Mouse (Mus musculus) testis, adult 2 months (tissue): ENCODE measurements at regions not wholly inside any gene's neighbourhood (a gene's known extent, or its start where the extent isn't known, plus 50 kb on each side); places are given as distances from the start of the nearest gene placed in this dataset.

Experiments used
- H3K27ac ChIP-seq: fragments of 200-500 bp; 2 replicates; pipeline ENCODE4 v1.5.1; 2012; ENCODE audit warnings: low read depth, low read length; ENCODE audit not compliant: control insufficient read depth, insufficient read depth
- H3K27me3 ChIP-seq: fragments of 200-500 bp; 2 replicates; pipeline ENCODE4 v1.6.1; 2012; ENCODE audit warnings: mild to moderate bottlenecking, low read length, moderate library complexity; ENCODE audit not compliant: control insufficient read depth, insufficient read depth
- H3K36me3 ChIP-seq: fragments of 200-500 bp; 2 replicates; pipeline ENCODE4 v1.6.1; 2012; ENCODE audit warnings: mild to moderate bottlenecking, low read length; ENCODE audit not compliant: control insufficient read depth, insufficient read depth
- H3K4me1 ChIP-seq: fragments of 200-500 bp; 2 replicates; pipeline ENCODE4 v1.6.1; 2012; ENCODE audit warnings: low read length; ENCODE audit not compliant: control insufficient read depth, insufficient read depth
- H3K4me3 ChIP-seq: fragments of 200-500 bp; 2 replicates; pipeline ENCODE4 v1.5.1; 2012; ENCODE audit warnings: low read depth, mild to moderate bottlenecking, low read length, moderate library complexity, mixed read lengths; ENCODE audit not compliant: control insufficient read depth
- CTCF ChIP-seq: fragments of 200-500 bp; IDR thresholded peaks from 2 replicates; pipeline ENCODE4 v1.5.1; 2012; ENCODE audit warnings: low read depth, mild to moderate bottlenecking, inconsistent platforms, low read length, moderate library complexity; ENCODE audit not compliant: control insufficient read depth, insufficient read depth, insufficient replicate concordance
- POLR2A ChIP-seq: fragments of 200-500 bp; IDR thresholded peaks from 2 replicates; pipeline ENCODE4 v1.6.1; 2012; ENCODE audit warnings: low read depth, mild to moderate bottlenecking, inconsistent platforms, low read length, moderate library complexity; ENCODE audit not compliant: control insufficient read depth

- TF ChIP-seq POLR2A (no peak), CTCF (no peak)
- H3K27me3 ChIP-seq, result no peaks in the 10 kb centered on the region
Observed at GRCm38 (mm10) chr10:84229224-84229921, 211.0 kb downstream of the Nuak1 start.

GRCm38 (mm10) chr10:84230011-84230781 is 210.2 kb downstream of the Nuak1 start:
- Histone ChIP-seq H3K4me1 (no peaks in the 10 kb centered on the region), H3K4me3 (no peak overlapping the region), H3K36me3 (no peaks in the 10 kb centered on the region), H3K27me3 (no peaks in the 10 kb centered on the region), H3K27ac (no peak overlapping the region)
- no peak for TF ChIP-seq CTCF
- TF ChIP-seq POLR2A, result no peak

More at GRCm38 (mm10) chr10:84229224-84229921, 211.0 kb downstream of the Nuak1 start:
- no peak overlapping the region for H3K4me3 ChIP-seq
- no peaks in the 10 kb centered on the region for H3K4me1 ChIP-seq
- no peaks in the 10 kb centered on the region for H3K36me3 ChIP-seq
- no peak overlapping the region for H3K27ac ChIP-seq

GRCm38 (mm10) chr10:84235006-84235405 is 205.4 kb downstream of the Nuak1 start:
- no peaks in the 10 kb centered on the region for H3K27me3 ChIP-seq
- no peak overlapping the region for H3K27ac ChIP-seq
- no peaks in the 10 kb centered on the region for H3K4me1 ChIP-seq
- no peak for TF ChIP-seq CTCF
- H3K36me3 ChIP-seq, result no peaks in the 10 kb centered on the region
- H3K4me3 ChIP-seq, result no peak overlapping the region

- TF ChIP-seq CTCF (no peak), POLR2A (no peak)
- Histone ChIP-seq H3K4me3 (no peak overlapping the region), H3K36me3 (no peaks in the 10 kb centered on the region), H3K4me1 (no peaks in the 10 kb centered on the region), H3K27ac (no peak overlapping the region), H3K27me3 (no peaks in the 10 kb centered on the region)
Observed at GRCm38 (mm10) chr10:84236236-84236635, 204.2 kb downstream of the Nuak1 start.

GRCm38 (mm10) chr10:84238279-84238963 is 202.0 kb downstream of the Nuak1 start:
- Histone ChIP-seq H3K36me3 (no peaks in the 10 kb centered on the region), H3K27me3 (no peaks in the 10 kb centered on the region), H3K4me3 (no peak overlapping the region), H3K4me1 (no peaks in the 10 kb centered on the region), H3K27ac (no peak overlapping the region)
- TF ChIP-seq POLR2A (no peak), CTCF (no peak)

- TF ChIP-seq CTCF, result no peak
- no peak for TF ChIP-seq POLR2A
- Histone ChIP-seq H3K4me3 (no peak overlapping the region), H3K27me3 (no peaks in the 10 kb centered on the region), H3K27ac (no peak overlapping the region), H3K36me3 (no peaks in the 10 kb centered on the region), H3K4me1 (no peaks in the 10 kb centered on the region)
Observed at GRCm38 (mm10) chr10:84243283-84243682, 197.1 kb downstream of the Nuak1 start.

GRCm38 (mm10) chr10:84249346-84249745 is 191.1 kb downstream of the Nuak1 start:
- H3K27ac ChIP-seq, result no peak overlapping the region
- no peak overlapping the region for H3K4me3 ChIP-seq
- no peak for TF ChIP-seq POLR2A
- no peak for TF ChIP-seq CTCF
- no peaks in the 10 kb centered on the region for H3K36me3 ChIP-seq
- H3K27me3 ChIP-seq, result no peaks in the 10 kb centered on the region
- H3K4me1 ChIP-seq, result no peaks in the 10 kb centered on the region
